Mouse (Mus musculus): ENCODE results near the gene Rcor3. TPM values are rescaled to one million over a fixed set of nuclear protein-coding genes. Genes with fewer than 3 reads are reported as not detected.

Rcor3 gene
- 10 to 100 TPM; 26.6 to 30.5 TPM for total RNA-seq (2021)
- long read RNA-seq, experiment 1, partial matches to known transcripts: 4 of 9 reads
- long read RNA-seq, experiment 1, other reads (novel, unspliced or antisense): 0 of 9 reads
- long read RNA-seq, experiment 2, partial matches to known transcripts: 0 of 4 reads
- long read RNA-seq, experiment 2, other reads (novel, unspliced or antisense): 2 of 4 reads

GRCm38 (mm10) chr1:192137926-192138910 is at the start of gene Rcor3:
TSS of gene Rcor3 (minus strand) at chr1:192138062.
- peak; percentile 86 to 91 for DNase-seq

GRCm38 (mm10) chr1:192181696-192182257 is 43.9 kb upstream of the Rcor3 start:
- DNase-seq: no peak

GRCm38 (mm10) chr1:192179877-192180276 is 42.0 kb upstream of the Rcor3 start:
- no peak for DNase-seq

- no peak for DNase-seq
These were observed 33.6 kb upstream of the Rcor3 start for GRCm38 (mm10) chr1:192171477-192171876.

- no peak for DNase-seq
These were observed 13.3 kb upstream of the Rcor3 start for GRCm38 (mm10) chr1:192151179-192151578.

- no peak for DNase-seq
These were observed 2.5 kb upstream of the Rcor3 start for GRCm38 (mm10) chr1:192140313-192140712.

- DNase-seq: peak in 1 of 2 experiments; percentile 65
These were observed 454 bp downstream of the Rcor3 start for GRCm38 (mm10) chr1:192137291-192137925.

- DNase-seq: peak; percentile 88 to 90
These were observed 1.1 kb downstream of the Rcor3 start for GRCm38 (mm10) chr1:192136561-192137290.

- DNase-seq: no peak
These were observed 7.7 kb downstream of the Rcor3 start for GRCm38 (mm10) chr1:192130202-192130601.

GRCm38 (mm10) chr1:192128343-192128742 is 9.5 kb downstream of the Rcor3 start:
- no peak for DNase-seq

- no peak for DNase-seq
These were observed 12.1 kb downstream of the Rcor3 start for GRCm38 (mm10) chr1:192125761-192126160.

GRCm38 (mm10) chr1:192116262-192116661 is 21.6 kb downstream of the Rcor3 start:
- DNase-seq: no peak

- no peak for DNase-seq
These were observed 22.5 kb downstream of the Rcor3 start for GRCm38 (mm10) chr1:192115378-192115777.

GRCm38 (mm10) chr1:192109169-192109568 is 28.7 kb downstream of the Rcor3 start:
- peak; percentile 72 to 78 for DNase-seq

GRCm38 (mm10) chr1:192107352-192107751 is 30.5 kb downstream of the Rcor3 start:
- peak in 1 of 2 experiments; percentile 33 for DNase-seq

GRCm38 (mm10) chr1:192105902-192106389 is 31.9 kb downstream of the Rcor3 start:
- DNase-seq: no peak

GRCm38 (mm10) chr1:192104021-192104420 is 33.8 kb downstream of the Rcor3 start:
- DNase-seq: no peak

GRCm38 (mm10) chr1:192103176-192103575 is 34.7 kb downstream of the Rcor3 start:
- no peak for DNase-seq

GRCm38 (mm10) chr1:192101359-192101758 is 36.5 kb downstream of the Rcor3 start:
- DNase-seq: no peak

GRCm38 (mm10) chr1:192100742-192101141 is 37.1 kb downstream of the Rcor3 start:
- no peak for DNase-seq

GRCm38 (mm10) chr1:192095626-192096025 is 42.2 kb downstream of the Rcor3 start:
- no peak for DNase-seq
